Comparison of ENCODE assay signal across 8 mouse cellular contexts in genomic region chr14:34375415-34375904, GRCm38 (mm10). TPM values are rescaled to one million over a fixed set of nuclear protein-coding genes. Genes with fewer than 3 reads are reported as not detected.
A peak's percentile ranks its signal among the peaks of the same experiment; 100 is the strongest.
DNase-seq lines count a peak whose midpoint lies in the region; ATAC-seq and TF ChIP-seq lines count a peak whose summit lies in the region.

TSS of gene Mmrn2 (plus strand) at chr14:34375465.

- H3K36me3 ChIP-seq in ES-Bruce4 (ENCODE audit: control insufficient read depth, insufficient read depth, low read length, poor library complexity, severe bottlenecking): no peaks in the 10 kb centered on the region
- no peaks in the 10 kb centered on the region for H3K36me3 ChIP-seq in intestine, embryonic 16.5 days (ENCODE audit: control insufficient read depth, insufficient read depth, low read length)

- peaks cover 20% of the 10 kb centered on the region for H3K4me1 ChIP-seq in ES-Bruce4 (ENCODE audit: control insufficient read depth, insufficient read depth, low read length)
- H3K4me1 ChIP-seq in intestine, embryonic 16.5 days (ENCODE audit: control insufficient read depth, insufficient read depth, low read length): peaks cover 14% of the 10 kb centered on the region

- no peak within 1 kb of the TSS for H3K4me2 ChIP-seq in intestine, embryonic 16.5 days (ENCODE audit: low read depth, low read length)

- TF ChIP-seq POLR2A in ES-Bruce4 (IDR thresholded peaks at IDR 0.05; ENCODE audit: insufficient read depth, low read length): no peak

- H3K4me3 ChIP-seq in gastrocnemius, adult 2 months: peak within 1 kb of the TSS; percentile 70
- H3K4me3 ChIP-seq in ES-Bruce4 (ENCODE audit: low read depth, low read length): no peak within 1 kb of the TSS
- peak within 1 kb of the TSS; percentile 7; the same call in 1 of the 2 replicates for H3K4me3 ChIP-seq in intestine, embryonic 16.5 days (ENCODE audit: low read length)
- no peak within 1 kb of the TSS for H3K4me3 ChIP-seq in left cerebral cortex, adult 2 months

- TF ChIP-seq EP300 in ES-Bruce4 (IDR thresholded peaks at IDR 0.05; ENCODE audit: insufficient read depth, low read depth, low read length): no peak

- intact Hi-C loops in gastrocnemius, adult 2 months (cut with DNase I): no loop called here
- intact Hi-C loops in left cerebral cortex, adult 2 months (cut with DNase I): no loop called here

- H3K9ac ChIP-seq in ES-Bruce4 (ENCODE audit: low read depth, poor library complexity, severe bottlenecking): 0 out of 2 replicates have a peak within 1 kb of the TSS, but pooled peaks have one; percentile 25
- H3K9ac ChIP-seq in intestine, embryonic 16.5 days (ENCODE audit: low read depth, low read length): no peak within 1 kb of the TSS

- no peak for DNase-seq in gastrocnemius, adult 2 months
- no peak for DNase-seq in gastrocnemius, postnatal 25 days
- DNase-seq in heart, adult 8-10 months (ENCODE audit: low spot score): peak; percentile 19
- no peak for DNase-seq in urinary bladder, adult 18-20 months (ENCODE audit: low spot score in 2 of 2)
- no peak for DNase-seq in left cerebral cortex, adult 2 months (ENCODE audit: extremely low spot score in 1 of 2, low spot score in 2 of 2)

- 76% methylated on average over 13 of the region's 13 CpGs for WGBS in intestine, embryonic 16.5 days

- no peak for ATAC-seq in intestine, embryonic 16.5 days
- no peak for ATAC-seq in CD4-positive, CD25-positive, alpha-beta regulatory T cell, adult 4 months

- peak within 1 kb of the TSS; percentile 84 for H3K27ac ChIP-seq in gastrocnemius, adult 2 months
- H3K27ac ChIP-seq in ES-Bruce4 (ENCODE audit: insufficient read depth, low read length): no peak within 1 kb of the TSS
- no peak within 1 kb of the TSS for H3K27ac ChIP-seq in intestine, embryonic 16.5 days (ENCODE audit: low read length)
- H3K27ac ChIP-seq in left cerebral cortex, adult 2 months: no peak within 1 kb of the TSS

- TF ChIP-seq CTCF in gastrocnemius, adult 2 months (IDR thresholded peaks at IDR 0.05): no peak
- no peak for TF ChIP-seq CTCF in ES-Bruce4 (IDR thresholded peaks at IDR 0.05; ENCODE audit: low read depth, low read length)
- no peak for TF ChIP-seq CTCF in left cerebral cortex, adult 2 months (IDR thresholded peaks at IDR 0.05)

- no peaks in the 10 kb centered on the region for H3K27me3 ChIP-seq in ES-Bruce4 (ENCODE audit: control insufficient read depth, insufficient read depth, low read length, poor library complexity, severe bottlenecking)
- H3K27me3 ChIP-seq in intestine, embryonic 16.5 days (replicated peaks; ENCODE audit: control insufficient read depth, insufficient read depth, low read length): no peaks in the 10 kb centered on the region

- no peaks in the 10 kb centered on the region for H3K9me3 ChIP-seq in ES-Bruce4 (replicated peaks; ENCODE audit: control insufficient read depth, insufficient read depth, low read length, poor library complexity, severe bottlenecking)
- no peaks in the 10 kb centered on the region for H3K9me3 ChIP-seq in intestine, embryonic 16.5 days (ENCODE audit: control insufficient read depth, low read length)

RNA-seq across cellular contexts. Expression of gene Mmrn2, which starts in this region (rescaled TPM):
- 10 to 100 TPM; 10.3 to 12.4 TPM for total RNA-seq in gastrocnemius, adult 2 months (2021)
- 10 to 100 TPM in 1 of 2 experiments, 1 to 10 TPM in 1; 7.4 to 12.7 TPM for total RNA-seq in gastrocnemius, postnatal 25 days (2021)
- 1.3 and 1.7 TPM in 2 replicates for polyA plus RNA-seq in ES-Bruce4 (2011; ENCODE audit: insufficient read depth, insufficient read length, low read depth, missing spikeins)
- total RNA-seq in heart, adult 8-10 months (2022): 10 to 100 TPM; 36.6 to 47.3 (median 43.5) TPM
- 7.1 and 7.2 TPM in 2 replicates for polyA plus RNA-seq in intestine, embryonic 16.5 days (2015; fragmentation: Nextera tagmentation; extraction: Ambion mirVana)
- total RNA-seq in left cerebral cortex, adult 2 months (2021): 1 to 10 TPM; 4.4 to 5.8 TPM
- polyA plus RNA-seq in CD4-positive, CD25-positive, alpha-beta regulatory T cell, adult 4 months (2017; shearing (Covaris generic)): under 1 TPM; 0.08 to 0.19 TPM

Comparison
In these comparisons a context has a peak if more than half of its experiments do, and no peak if none do; other contexts are left out.
1. H3K4me3 ChIP-seq: peak in gastrocnemius, adult 2 months (single experiment) and intestine, embryonic 16.5 days (single experiment); none in ES-Bruce4 (single experiment) and left cerebral cortex, adult 2 months (single experiment).